Mouse (Mus musculus) hindbrain, embryonic 10.5 days (tissue): ENCODE results near the gene Keap1. TPM values are rescaled to one million over a fixed set of nuclear protein-coding genes. Genes with fewer than 3 reads are reported as not detected.
A peak's percentile ranks its signal among the peaks of the same experiment; 100 is the strongest.

ENCODE experiments used
- DNase-seq: peaks from one replicate; pipeline ENCODE4 v3.0.0-alpha.2; 2017; ENCODE audit warnings: low spot score
- H3K27ac ChIP-seq: fragments of 300-500 bp; sonication (generic); 2 replicates; pipeline ENCODE4 v1.5.1; 2016; ENCODE audit warnings: mild to moderate bottlenecking, moderate library complexity
- H3K27me3 ChIP-seq: fragments of 300-500 bp; sonication (generic); 2 replicates; pipeline ENCODE4 v1.6.1; 2016; ENCODE audit warnings: mild to moderate bottlenecking; ENCODE audit not compliant: poor library complexity, insufficient read depth, severe bottlenecking
- H3K36me3 ChIP-seq: fragments of 300-500 bp; sonication (generic); 2 replicates; pipeline ENCODE4 v1.6.1; 2016; ENCODE audit warnings: mild to moderate bottlenecking, moderate library complexity
- H3K4me1 ChIP-seq: fragments of 300-500 bp; sonication (generic); replicated peaks from 2 replicates; pipeline ENCODE4 v1.6.1; 2016; ENCODE audit warnings: mild to moderate bottlenecking
- H3K4me3 ChIP-seq: fragments of 300-500 bp; sonication (generic); 2 replicates; pipeline ENCODE4 v1.5.1; 2016; ENCODE audit warnings: mild to moderate bottlenecking, moderate library complexity
- H3K9me3 ChIP-seq: fragments of 300-500 bp; sonication (generic); 2 replicates; pipeline ENCODE4 v1.6.1; 2016; ENCODE audit warnings: mild to moderate bottlenecking, moderate library complexity
- WGBS: fragments of 180-500 bp; shearing (Covaris S2); methylation state at CpG from one replicate; pipeline ENCODE4 v1.1.7; 2016; 5-methylcytosine and 5-hydroxymethylcytosine counted together
- polyA plus RNA-seq: library from polyadenylated mRNA; unstranded; fragments of >200 nt; fragmentation: Nextera tagmentation; extraction: Ambion mirVana; gene quantifications from 2 replicates; pipeline ENCODE4 v1.2.1, GENCODE M21; 2016

Gene Keap1
- polyA plus RNA-seq, 1 experiment from 2014 or later = 50.0 TPM

DNA sequence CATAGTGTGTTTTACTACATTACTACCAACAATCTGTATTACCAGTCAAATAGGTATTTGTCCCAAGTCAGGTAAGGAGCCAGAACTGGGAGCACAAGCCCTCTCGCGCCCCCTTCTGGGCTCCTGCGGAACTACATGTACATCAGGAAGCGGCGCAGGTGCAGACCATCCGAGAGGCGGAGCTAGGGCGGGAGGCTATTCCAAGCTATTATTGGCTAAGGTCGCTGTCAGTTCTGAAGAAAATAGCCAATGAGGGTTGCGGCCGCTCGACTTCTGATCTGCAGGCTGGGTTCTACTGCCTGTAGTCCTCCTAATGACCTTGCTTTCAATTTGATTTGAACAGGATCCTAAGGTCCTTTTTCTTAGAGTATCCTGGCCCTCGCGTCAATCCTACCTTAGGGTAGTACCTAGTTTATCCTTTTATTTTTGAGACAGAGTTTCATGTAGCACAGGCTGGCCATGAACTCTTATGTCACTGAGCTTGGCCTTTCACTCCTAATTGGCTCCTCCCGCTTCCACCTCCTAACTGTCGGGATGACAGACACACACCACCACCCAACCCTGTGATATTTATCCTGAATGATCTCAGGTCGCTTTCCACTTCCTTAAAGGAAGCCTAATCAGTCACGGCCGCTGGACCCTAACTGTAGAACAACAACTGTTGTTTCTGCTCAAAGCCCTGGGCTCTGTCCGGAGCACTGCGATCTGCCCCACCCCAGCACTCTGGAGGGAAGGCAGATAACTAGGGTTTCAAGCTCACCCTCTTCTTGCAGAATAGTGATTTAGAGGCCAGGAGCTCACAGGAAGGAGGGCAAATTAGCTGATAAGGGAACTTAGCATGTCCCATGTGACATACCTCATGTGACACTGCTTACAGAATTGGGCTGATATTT lies 18.4 kb downstream of the Keap1 start:
- Histone ChIP-seq H3K4me3 (peak overlapping the region; percentile 40), H3K27ac (peak overlapping the region; percentile 57; the same call in 1 of the 2 replicates), H3K36me3 (no peaks in the 10 kb centered on the region), H3K27me3 (peaks cover 16% of the 10 kb centered on the region), H3K4me1 (peaks cover 39% of the 10 kb centered on the region), H3K9me3 (peaks cover 4% of the 10 kb centered on the region)
- peak; percentile 90 for DNase-seq
- 15% methylated on average over 21 of the region's 21 CpGs for WGBS

DNA sequence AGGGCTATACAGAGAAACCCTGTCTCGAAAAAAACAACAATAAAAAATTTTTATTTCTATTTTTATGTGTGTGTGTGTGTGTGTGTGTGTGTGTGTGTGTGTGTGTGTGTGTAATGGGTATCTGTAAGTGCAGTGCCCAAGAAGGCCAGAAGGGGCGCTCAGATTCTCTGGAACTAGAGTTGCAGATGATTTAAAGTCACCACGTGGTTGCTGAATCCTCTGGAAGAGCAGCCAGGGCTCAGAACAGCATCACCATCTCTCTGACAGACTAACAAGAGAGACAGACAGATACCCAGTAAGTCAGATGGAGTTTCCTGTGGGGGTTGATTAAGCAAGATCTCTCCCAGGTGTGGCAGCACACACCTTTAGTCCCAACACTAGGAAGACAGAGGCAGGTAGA lies 19.3 kb downstream of the Keap1 start:
- Histone ChIP-seq H3K4me1 (peaks cover 31% of the 10 kb centered on the region), H3K27ac (no peak overlapping the region), H3K4me3 (no peak overlapping the region), H3K27me3 (peaks cover 10% of the 10 kb centered on the region), H3K36me3 (no peaks in the 10 kb centered on the region), H3K9me3 (peaks cover 4% of the 10 kb centered on the region)
- 55% methylated on average over 3 of the region's 3 CpGs for WGBS
- no peak for DNase-seq

DNA sequence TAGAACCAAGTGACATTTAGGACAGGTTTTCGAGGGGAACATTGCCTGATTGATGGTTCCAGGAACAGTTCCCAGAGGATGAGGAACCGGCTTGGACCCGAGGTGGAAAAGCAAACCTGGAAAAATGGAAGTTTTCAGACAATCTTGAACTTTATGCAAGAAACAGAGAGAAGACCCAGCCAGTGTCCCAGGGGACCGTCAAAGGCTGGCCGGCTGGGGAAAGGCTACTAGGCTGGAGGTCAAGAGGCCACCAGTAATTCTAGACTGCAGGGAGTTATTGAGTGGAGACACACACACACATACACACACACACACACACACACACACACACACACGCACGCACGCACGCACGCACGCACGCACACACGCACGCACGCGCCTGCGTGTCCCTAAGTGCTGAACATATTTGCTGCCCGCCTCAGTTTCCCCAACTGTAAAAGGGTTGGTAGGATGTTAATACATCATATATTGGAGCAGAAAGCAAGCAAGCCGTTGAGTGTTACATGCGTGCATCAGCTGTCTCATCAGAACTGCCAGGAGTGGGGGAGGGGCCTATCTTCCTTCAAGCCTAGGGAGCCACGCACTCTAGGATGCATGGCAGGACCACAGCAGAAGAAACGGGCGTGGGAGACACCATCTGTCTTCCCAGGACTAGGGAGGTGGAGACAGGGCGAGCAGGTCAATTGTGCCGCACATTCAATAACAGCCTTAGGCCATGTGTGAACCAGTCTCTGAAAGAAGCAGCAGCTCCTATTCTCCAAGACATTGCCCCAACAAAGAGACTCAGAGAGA lies 22.9 kb downstream of the Keap1 start:
- Histone ChIP-seq H3K27ac (peak overlapping the region; percentile 83), H3K36me3 (no peaks in the 10 kb centered on the region; the same call in 1 of the 2 replicates), H3K4me3 (peak overlapping the region; percentile 9; the same call in 1 of the 2 replicates), H3K27me3 (peaks cover 14% of the 10 kb centered on the region), H3K4me1 (peaks cover 34% of the 10 kb centered on the region), H3K9me3 (no peaks in the 10 kb centered on the region)
- DNase-seq = peak; percentile 53
- WGBS = 69% methylated on average over 25 of the region's 25 CpGs

DNA sequence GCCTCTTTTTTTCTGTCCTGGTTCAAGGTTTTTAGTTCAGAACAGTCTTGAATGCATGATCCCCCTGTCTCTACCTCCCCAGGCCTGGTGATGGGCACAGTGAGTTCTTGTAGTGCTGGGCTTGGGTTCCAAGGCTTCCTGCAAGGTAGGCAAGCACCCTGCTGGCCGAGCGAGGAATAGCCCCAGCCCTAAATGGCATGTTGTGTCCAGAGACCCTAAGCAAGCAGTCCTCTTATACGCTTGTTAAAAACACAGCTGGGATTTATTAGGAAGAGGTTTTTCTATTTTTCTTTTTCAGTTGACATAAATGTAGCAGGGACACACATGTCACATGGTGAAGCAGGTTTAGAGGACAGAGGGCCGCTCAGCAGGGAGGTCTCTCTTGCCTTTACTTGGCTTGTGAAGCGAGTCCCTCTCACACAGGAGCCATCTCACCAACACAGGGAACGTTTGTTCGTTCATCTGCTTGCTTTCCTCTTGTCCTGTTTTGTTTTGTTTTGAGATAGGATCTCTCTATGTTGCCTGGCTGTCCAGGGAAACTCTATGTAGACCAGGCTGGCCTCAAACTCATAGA lies 25.5 kb downstream of the Keap1 start:
- Histone ChIP-seq H3K27me3 (peaks cover 14% of the 10 kb centered on the region), H3K4me3 (no peak overlapping the region), H3K27ac (no peak overlapping the region), H3K4me1 (peaks cover 32% of the 10 kb centered on the region), H3K9me3 (no peaks in the 10 kb centered on the region), H3K36me3 (no peaks in the 10 kb centered on the region; the same call in 1 of the 2 replicates)
- WGBS = 38% methylated on average over 7 of the region's 7 CpGs
- DNase-seq = peak; percentile 51

DNA sequence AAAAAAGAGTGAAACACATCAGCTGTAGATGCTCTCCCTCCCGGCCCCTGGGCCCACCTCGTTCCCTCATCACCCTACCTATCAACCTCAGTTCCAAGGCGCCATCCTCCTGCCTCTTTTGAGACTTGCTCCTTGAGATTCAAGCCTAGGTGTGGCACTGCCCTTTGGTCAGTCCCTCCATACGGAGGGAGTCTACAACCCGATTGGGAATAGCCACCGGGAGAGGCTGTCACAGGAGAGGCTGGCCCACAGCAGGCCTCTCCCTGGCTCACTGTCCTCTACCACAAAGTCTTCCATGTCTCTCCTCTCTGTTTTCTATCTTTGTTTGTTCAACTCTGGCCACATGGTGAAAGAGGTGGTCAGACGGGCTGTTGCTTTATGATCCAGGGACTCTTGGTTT lies 27.5 kb downstream of the Keap1 start:
- Histone ChIP-seq H3K27ac (no peak overlapping the region), H3K4me3 (no peak overlapping the region), H3K4me1 (peaks cover 22% of the 10 kb centered on the region), H3K36me3 (no peaks in the 10 kb centered on the region; the same call in 1 of the 2 replicates), H3K9me3 (no peaks in the 10 kb centered on the region), H3K27me3 (peaks cover 7% of the 10 kb centered on the region)
- 85% methylated on average over 7 of the region's 7 CpGs for WGBS
- DNase-seq = no peak

DNA sequence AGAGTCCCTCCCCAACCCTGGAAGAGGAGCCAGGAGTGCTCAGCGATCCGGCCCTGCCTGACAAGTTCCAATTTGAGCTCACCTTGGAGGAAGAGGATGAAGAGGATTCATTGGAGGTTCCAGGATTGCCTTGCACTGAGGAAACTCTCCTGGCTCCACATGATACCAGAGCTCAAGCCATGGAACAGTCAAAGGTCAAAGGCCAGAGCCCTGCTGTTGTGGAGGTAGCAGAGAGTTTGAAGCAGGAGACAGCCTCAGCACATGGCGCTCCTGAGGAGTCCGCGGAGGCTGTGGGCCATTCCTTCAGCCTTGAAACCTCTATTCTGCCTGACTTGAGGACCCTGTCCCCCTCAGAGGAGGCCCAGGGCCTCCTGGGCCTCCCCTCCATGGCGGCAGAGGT lies 28.3 kb downstream of the Keap1 start:
- H3K4me1 ChIP-seq = peaks cover 14% of the 10 kb centered on the region
- no peak overlapping the region for H3K27ac ChIP-seq

DNA sequence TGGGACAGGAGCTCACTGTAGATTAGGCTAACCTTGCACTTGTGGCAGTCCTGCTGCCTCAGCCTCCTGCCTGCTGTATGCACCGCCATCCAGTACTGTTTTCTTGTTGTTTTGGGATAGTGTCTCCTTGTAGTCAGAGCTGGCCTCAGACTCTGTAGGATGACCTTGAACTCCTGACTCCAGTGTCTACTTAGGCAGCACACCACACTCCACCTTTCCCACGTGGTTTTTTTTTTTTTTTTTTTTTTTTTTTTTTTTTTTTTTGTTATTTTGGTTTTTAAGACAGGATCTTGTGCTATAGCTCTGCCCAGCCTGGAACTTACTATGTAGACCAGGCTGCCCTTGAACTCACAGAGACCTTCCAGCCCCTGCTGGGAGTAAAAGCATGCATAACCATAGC lies 30.5 kb downstream of the Keap1 start:
- H3K4me3 ChIP-seq = no peak overlapping the region
- no peak for DNase-seq
- WGBS = 62% methylated on average over 2 of the region's 2 CpGs
- peaks cover 27% of the 10 kb centered on the region for H3K4me1 ChIP-seq
- no peaks in the 10 kb centered on the region; the same call in 1 of the 2 replicates for H3K36me3 ChIP-seq
- no peak overlapping the region for H3K27ac ChIP-seq
- no peaks in the 10 kb centered on the region for H3K9me3 ChIP-seq
- peaks cover 7% of the 10 kb centered on the region; the same call in 1 of the 2 replicates for H3K27me3 ChIP-seq

More for the DNA sequence above, 28.3 kb downstream of the Keap1 start:
- WGBS = 69% methylated on average over 6 of the region's 6 CpGs
- H3K36me3 ChIP-seq = no peaks in the 10 kb centered on the region; the same call in 1 of the 2 replicates
- no peak for DNase-seq
- H3K4me3 ChIP-seq = no peak overlapping the region
- H3K9me3 ChIP-seq = no peaks in the 10 kb centered on the region
- peaks cover 4% of the 10 kb centered on the region; the same call in 1 of the 2 replicates for H3K27me3 ChIP-seq

DNA sequence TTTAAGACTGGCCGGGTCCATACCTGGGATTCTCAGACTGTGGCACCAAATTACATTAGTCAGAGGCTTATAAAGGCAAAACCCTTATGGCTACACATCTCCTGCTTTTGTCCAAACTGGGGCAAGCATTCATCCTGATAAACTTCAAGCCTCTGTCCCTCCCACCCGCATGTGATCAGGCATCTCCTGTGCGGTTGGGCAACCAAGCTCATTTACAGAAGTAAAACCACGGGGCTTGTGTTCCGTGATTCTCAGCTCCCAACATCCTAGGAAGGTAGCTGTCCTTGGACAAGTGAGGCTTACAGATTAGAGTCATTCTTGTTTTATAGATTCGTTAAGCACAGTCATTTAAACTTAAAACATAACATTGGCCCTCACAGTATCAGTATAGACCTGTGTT lies 32.3 kb downstream of the Keap1 start:
- H3K4me1 ChIP-seq = peaks cover 23% of the 10 kb centered on the region
- 91% methylated on average over 6 of the region's 6 CpGs for WGBS
- no peaks in the 10 kb centered on the region for H3K36me3 ChIP-seq
- DNase-seq = no peak
- no peak overlapping the region for H3K27ac ChIP-seq
- H3K4me3 ChIP-seq = no peak overlapping the region
- H3K9me3 ChIP-seq = no peaks in the 10 kb centered on the region
- 0 out of 2 replicates have a peak, but pooled peaks cover 4% of the 10 kb centered on the region for H3K27me3 ChIP-seq

DNA sequence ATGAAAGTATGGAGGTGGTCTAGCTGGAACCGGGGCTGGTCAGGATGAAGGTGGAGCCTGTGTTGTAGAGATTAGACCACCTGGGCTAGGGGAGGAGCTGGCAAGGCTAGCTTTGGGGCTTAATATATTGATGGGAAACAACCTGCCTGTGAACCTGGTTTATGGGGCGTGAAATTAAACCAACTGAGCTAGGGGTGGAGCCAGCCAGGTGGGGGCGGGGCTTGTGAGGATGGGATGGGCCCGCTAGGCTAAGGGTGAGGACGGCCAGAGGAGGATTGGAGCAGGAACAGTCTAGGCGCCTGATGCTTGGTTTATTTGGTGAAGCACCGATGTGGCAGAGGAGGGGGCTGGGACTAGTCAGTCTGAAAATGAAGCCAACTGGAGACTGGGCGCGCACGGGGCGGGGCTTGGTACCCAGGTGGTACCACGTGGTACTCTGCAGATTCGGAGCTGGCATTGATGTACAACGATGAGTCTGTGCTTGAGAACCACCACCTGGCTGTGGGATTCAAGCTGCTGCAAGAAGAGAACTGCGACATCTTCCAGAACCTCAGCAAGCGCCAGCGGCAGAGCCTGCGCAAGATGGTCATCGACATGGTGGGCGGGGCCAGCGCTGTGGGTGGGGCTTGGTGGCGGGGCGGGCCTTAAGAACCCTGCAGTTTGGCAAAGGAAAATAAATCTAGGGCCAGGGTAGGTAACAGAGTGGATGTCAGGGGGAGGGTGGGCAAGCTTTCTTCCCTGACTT lies 34.5 kb downstream of the Keap1 start:
- H3K27me3 ChIP-seq = 0 out of 2 replicates have a peak, but pooled peaks cover 4% of the 10 kb centered on the region
- DNase-seq = peak; percentile 56
- WGBS = 3% methylated on average over 23 of the region's 23 CpGs
- H3K9me3 ChIP-seq = no peaks in the 10 kb centered on the region
- H3K4me1 ChIP-seq = peaks cover 15% of the 10 kb centered on the region
- H3K4me3 ChIP-seq = peak overlapping the region; percentile 53
- no peaks in the 10 kb centered on the region for H3K36me3 ChIP-seq
- no peak overlapping the region; the same call in 1 of the 2 replicates for H3K27ac ChIP-seq

DNA sequence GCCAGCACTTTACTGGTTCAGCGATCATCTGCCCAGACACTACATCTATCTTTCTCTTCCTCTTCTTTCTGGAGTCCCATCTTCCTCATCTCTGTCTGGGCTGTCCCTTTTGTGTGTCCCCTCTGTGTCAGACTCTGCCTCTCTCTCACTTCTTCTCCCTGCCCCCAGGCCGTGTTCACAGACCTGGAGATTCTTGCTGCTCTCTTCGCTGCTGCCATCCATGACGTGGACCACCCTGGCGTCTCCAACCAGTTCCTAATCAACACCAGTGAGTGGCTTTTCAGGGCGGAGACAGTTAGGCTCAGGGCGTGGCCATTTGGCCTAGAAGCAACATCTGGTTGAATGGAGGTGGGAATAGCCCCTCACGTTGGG lies 35.0 kb downstream of the Keap1 start:
- no peaks in the 10 kb centered on the region for H3K36me3 ChIP-seq
- DNase-seq = no peak
- 0 out of 2 replicates have a peak, but pooled peaks cover 4% of the 10 kb centered on the region for H3K27me3 ChIP-seq
- no peaks in the 10 kb centered on the region for H3K9me3 ChIP-seq
- no peak overlapping the region for H3K27ac ChIP-seq
- WGBS = 21% methylated on average over 8 of the region's 8 CpGs
- H3K4me3 ChIP-seq = peak overlapping the region; percentile 53
- H3K4me1 ChIP-seq = peaks cover 15% of the 10 kb centered on the region

DNA sequence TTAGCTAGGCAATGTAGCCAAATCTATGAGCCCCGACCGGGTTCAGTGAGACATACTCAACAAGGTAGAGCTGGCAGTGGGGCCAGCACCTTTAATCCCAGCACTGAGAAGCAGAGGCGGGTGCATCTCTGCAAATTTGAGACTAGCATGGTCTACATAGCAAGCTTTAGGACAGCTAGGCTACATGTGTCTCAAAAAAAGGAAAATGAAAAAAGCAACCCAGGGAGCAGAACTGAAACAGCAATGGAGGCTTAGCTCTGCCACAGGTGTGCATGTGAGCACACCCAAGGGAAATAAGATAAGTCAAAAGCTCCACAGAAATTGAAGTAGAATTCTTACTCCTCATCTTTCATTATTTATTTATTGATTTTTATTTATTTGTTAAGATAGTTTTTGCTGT lies 40.2 kb downstream of the Keap1 start:
- no peak for DNase-seq
- WGBS = 83% methylated on average over 3 of the region's 3 CpGs
- Histone ChIP-seq H3K4me1 (peaks cover 39% of the 10 kb centered on the region), H3K4me3 (no peak overlapping the region), H3K36me3 (no peaks in the 10 kb centered on the region), H3K9me3 (no peaks in the 10 kb centered on the region), H3K27ac (no peak overlapping the region), H3K27me3 (peaks cover 11% of the 10 kb centered on the region; the same call in 1 of the 2 replicates)

DNA sequence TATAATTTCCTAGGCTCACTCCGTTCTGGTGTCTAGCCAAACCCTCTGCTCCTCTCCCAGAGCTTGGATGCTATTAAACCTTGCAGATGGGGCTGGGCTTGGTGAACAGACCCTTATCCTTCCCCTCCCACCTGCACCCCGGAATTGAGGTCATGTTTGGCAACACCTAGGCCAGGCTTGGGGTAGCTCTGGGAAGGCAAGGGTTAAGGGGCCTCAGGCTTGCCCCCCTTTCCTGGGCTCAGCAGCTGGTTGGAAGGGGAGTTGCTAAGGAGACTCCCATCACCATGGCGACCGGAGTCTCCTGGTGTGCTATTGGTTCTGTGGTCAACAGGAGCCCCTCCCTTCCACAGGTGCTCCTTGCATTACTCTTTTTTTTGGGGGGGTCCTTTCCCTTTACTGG lies 41.2 kb downstream of the Keap1 start:
- Histone ChIP-seq H3K4me3 (peak overlapping the region; percentile 45), H3K27me3 (peaks cover 7% of the 10 kb centered on the region; the same call in 1 of the 2 replicates), H3K4me1 (peaks cover 39% of the 10 kb centered on the region), H3K27ac (0 out of 2 replicates have a peak overlapping the region, but pooled peaks have one; percentile 79), H3K9me3 (no peaks in the 10 kb centered on the region), H3K36me3 (no peaks in the 10 kb centered on the region)
- DNase-seq = peak; percentile 65
- 22% methylated on average over 4 of the region's 4 CpGs for WGBS
